Mouse (Mus musculus): ENCODE measurements at regions not wholly inside any gene's neighbourhood (a gene's known extent, or its start where the extent isn't known, plus 50 kb on each side); places are given as distances from the start of the nearest gene placed in this dataset.

DNA sequence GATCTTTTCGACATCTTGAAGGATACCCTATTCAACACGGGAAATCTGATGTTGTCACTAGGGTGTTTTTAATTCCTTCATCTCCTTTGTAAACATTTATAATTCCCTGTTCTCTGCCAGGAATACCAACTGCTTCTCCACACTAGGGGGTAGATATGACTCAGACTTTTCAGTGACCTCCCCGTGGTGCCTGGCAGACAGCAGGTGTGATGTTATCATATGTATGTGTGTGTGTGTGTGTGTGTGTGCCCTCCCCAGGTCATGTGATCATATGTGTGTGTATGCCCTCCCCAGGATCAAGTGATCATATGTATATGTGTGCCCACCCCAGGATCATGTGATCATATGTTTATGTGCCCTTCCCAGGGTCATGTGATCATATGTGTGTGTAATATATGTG, 220.9 kb downstream of the Setd4 start:
- Histone ChIP-seq H3K27ac (ENCODE audit: insufficient read depth, low read depth, low read length, poor library complexity, severe bottlenecking) (no peak overlapping the region), H3K4me1 (ENCODE audit: control insufficient read depth in 2 of 2, insufficient read depth in 2 of 2, low read length in 2 of 2, poor library complexity in 1 of 2) (no peaks in the 10 kb centered on the region), H3K36me3 (ENCODE audit: control insufficient read depth, insufficient read depth, low read length, poor library complexity, severe bottlenecking) (no peaks in the 10 kb centered on the region), H3K9ac (ENCODE audit: insufficient read depth, low read depth, low read length, poor library complexity, severe bottlenecking) (no peak overlapping the region), H3K4me3 (ENCODE audit: insufficient read depth in 1 of 2, low read depth in 1 of 2, low read length in 2 of 2, poor library complexity in 1 of 2, severe bottlenecking in 1 of 2) (no peak overlapping the region), H3K9me3 (ENCODE audit: control insufficient read depth, insufficient read depth, low read depth, low read length) (no peaks in the 10 kb centered on the region)
- TF ChIP-seq MAFK (IDR thresholded peaks at IDR 0.05; ENCODE audit: insufficient read depth, low read depth, low read length), result no peak
- in situ Hi-C loops (cut with MboI; ENCODE audit: low sequenced_read_pairs in 2 of 2, unreplicated experiment in 2 of 2), result no loop called here
- no peak for DNase-seq (ENCODE audit: low read depth, low spot score)

DNA sequence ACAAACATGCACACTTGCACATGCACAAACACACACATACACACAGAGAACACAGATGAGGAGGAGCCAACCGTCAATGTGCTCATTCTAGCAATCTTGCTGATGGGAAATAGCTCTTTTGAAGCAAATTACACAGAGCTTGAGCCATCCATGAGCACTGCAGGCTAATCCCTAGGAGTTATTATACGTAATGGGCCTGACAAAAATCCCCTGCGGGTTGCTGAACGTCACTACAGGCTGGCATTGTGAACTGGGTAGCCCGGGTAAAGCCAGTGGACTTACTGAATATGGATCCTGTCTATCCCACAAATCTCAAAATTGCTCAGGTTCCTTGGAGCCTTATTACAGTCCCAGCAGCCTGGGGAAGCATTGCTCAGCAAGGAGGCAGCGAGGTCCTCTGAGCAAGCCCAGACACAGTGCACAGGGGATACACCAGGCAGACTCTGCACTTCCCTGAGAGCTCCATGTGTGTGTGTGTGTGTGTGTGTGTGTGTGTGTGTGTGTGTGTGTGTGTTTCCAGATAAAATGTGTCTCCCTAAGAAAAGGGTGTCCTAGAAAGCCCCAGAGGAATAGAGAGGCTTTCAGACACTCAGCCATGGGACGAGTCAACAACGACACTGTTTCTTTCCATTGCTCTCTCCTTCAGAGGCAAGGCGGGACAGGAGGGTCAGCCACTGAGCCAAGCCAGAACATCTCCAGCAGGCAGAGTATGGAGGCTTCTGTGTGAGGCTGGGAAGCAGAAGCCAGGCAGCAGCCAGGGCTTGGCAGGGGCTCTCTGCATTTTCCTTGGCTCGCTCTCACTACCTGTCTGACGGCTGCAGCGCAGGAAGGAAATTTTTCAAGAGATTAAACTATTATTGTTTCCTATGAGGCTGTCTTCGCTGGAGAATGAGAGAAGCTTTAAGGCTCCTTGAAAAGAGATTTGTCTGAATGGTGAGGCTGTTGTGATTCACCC, 222.9 kb downstream of the Setd4 start:
- no peak overlapping the region for H3K4me3 ChIP-seq (ENCODE audit: insufficient read depth in 1 of 2, low read depth in 1 of 2, low read length in 2 of 2, poor library complexity in 1 of 2, severe bottlenecking in 1 of 2)
- no peak for TF ChIP-seq HCFC1 (IDR thresholded peaks at IDR 0.05; ENCODE audit: borderline replicate concordance, insufficient read depth, low read length)
- no peak overlapping the region for H3K9ac ChIP-seq (ENCODE audit: insufficient read depth, low read depth, low read length, poor library complexity, severe bottlenecking)
- H3K9me3 ChIP-seq (ENCODE audit: control insufficient read depth, insufficient read depth, low read depth, low read length), result no peaks in the 10 kb centered on the region
- H3K4me1 ChIP-seq (ENCODE audit: control insufficient read depth in 2 of 2, insufficient read depth in 2 of 2, low read length in 2 of 2, poor library complexity in 1 of 2), result no peaks in the 10 kb centered on the region
- in situ Hi-C loops (cut with MboI; ENCODE audit: low sequenced_read_pairs in 2 of 2, unreplicated experiment in 2 of 2), result no loop called here
- H3K27ac ChIP-seq (ENCODE audit: insufficient read depth, low read depth, low read length, poor library complexity, severe bottlenecking), result no peak overlapping the region
- no peak for DNase-seq (ENCODE audit: low read depth, low spot score)
- no peaks in the 10 kb centered on the region for H3K36me3 ChIP-seq (ENCODE audit: control insufficient read depth, insufficient read depth, low read length, poor library complexity, severe bottlenecking)

DNA sequence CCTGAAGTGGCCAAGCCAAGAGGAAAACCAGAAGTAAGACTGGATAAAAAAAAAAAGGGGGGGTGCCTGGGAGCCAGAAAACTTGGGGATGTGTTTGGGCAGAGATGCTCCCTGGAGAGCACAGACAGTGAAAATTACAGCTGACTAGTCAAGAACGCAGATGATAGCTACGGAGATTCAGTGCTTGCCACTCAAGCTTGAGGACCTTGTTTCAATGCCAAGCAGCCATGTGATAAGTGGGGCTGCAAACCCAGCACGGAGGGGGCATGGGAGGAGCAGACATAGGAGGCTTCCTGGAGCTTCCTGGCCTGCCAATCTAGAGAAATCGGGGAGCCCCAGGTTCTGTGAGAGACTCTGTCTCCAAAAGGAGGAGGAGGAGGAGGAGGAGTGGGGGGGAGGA, 223.7 kb downstream of the Setd4 start:
- Histone ChIP-seq H3K4me1 (ENCODE audit: control insufficient read depth in 2 of 2, insufficient read depth in 2 of 2, low read length in 2 of 2, poor library complexity in 1 of 2) (no peaks in the 10 kb centered on the region), H3K27ac (ENCODE audit: insufficient read depth, low read depth, low read length, poor library complexity, severe bottlenecking) (no peak overlapping the region), H3K4me3 (ENCODE audit: insufficient read depth in 1 of 2, low read depth in 1 of 2, low read length in 2 of 2, poor library complexity in 1 of 2, severe bottlenecking in 1 of 2) (no peak overlapping the region), H3K36me3 (ENCODE audit: control insufficient read depth, insufficient read depth, low read length, poor library complexity, severe bottlenecking) (no peaks in the 10 kb centered on the region), H3K9ac (ENCODE audit: insufficient read depth, low read depth, low read length, poor library complexity, severe bottlenecking) (no peak overlapping the region), H3K9me3 (ENCODE audit: control insufficient read depth, insufficient read depth, low read depth, low read length) (no peaks in the 10 kb centered on the region)
- DNase-seq (ENCODE audit: low read depth, low spot score), result no peak
- no peak for TF ChIP-seq CHD2 (IDR thresholded peaks at IDR 0.05; ENCODE audit: low read depth, low read length)
- no peak for TF ChIP-seq ZNF384 (IDR thresholded peaks at IDR 0.05; ENCODE audit: low read depth, low read length)
- no peak for TF ChIP-seq MAFK (IDR thresholded peaks at IDR 0.05; ENCODE audit: insufficient read depth, low read depth, low read length)
- no peak for TF ChIP-seq ZC3H11A (IDR thresholded peaks at IDR 0.05; ENCODE audit: borderline replicate concordance, low read depth, low read length)
- no peak for TF ChIP-seq HCFC1 (IDR thresholded peaks at IDR 0.05; ENCODE audit: borderline replicate concordance, insufficient read depth, low read length)
- in situ Hi-C loops (cut with MboI; ENCODE audit: low sequenced_read_pairs in 2 of 2, unreplicated experiment in 2 of 2), result no loop called here

DNA sequence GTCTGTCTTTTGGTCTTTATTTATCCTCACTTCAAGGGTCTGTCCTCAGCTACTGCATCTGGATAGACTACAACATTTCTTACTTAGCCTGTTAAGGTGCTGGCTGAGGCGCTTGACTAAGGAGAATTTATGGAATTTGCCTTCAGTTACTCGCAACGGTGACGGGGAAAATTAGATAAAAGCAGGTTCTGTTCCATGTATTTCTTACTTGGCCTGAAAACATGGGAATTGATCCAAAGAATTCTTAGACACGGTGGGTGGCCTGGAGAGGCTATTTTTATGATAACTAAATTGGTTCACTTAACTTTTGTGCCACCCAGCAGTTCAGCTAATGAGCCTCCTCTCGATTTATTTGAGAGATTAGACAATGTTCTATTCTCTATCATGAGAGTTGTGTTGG, 224.3 kb downstream of the Setd4 start:
- no peak for TF ChIP-seq HCFC1 (IDR thresholded peaks at IDR 0.05; ENCODE audit: borderline replicate concordance, insufficient read depth, low read length)
- no peak for TF ChIP-seq CHD2 (IDR thresholded peaks at IDR 0.05; ENCODE audit: low read depth, low read length)
- in situ Hi-C loops (cut with MboI; ENCODE audit: low sequenced_read_pairs in 2 of 2, unreplicated experiment in 2 of 2), result no loop called here
- no peaks in the 10 kb centered on the region for H3K36me3 ChIP-seq (ENCODE audit: control insufficient read depth, insufficient read depth, low read length, poor library complexity, severe bottlenecking)
- no peak for DNase-seq (ENCODE audit: low read depth, low spot score)
- no peaks in the 10 kb centered on the region for H3K4me1 ChIP-seq (ENCODE audit: control insufficient read depth in 2 of 2, insufficient read depth in 2 of 2, low read length in 2 of 2, poor library complexity in 1 of 2)
- H3K27ac ChIP-seq (ENCODE audit: insufficient read depth, low read depth, low read length, poor library complexity, severe bottlenecking), result no peak overlapping the region
- H3K9ac ChIP-seq (ENCODE audit: insufficient read depth, low read depth, low read length, poor library complexity, severe bottlenecking), result no peak overlapping the region
- no peaks in the 10 kb centered on the region for H3K9me3 ChIP-seq (ENCODE audit: control insufficient read depth, insufficient read depth, low read depth, low read length)
- no peak overlapping the region for H3K4me3 ChIP-seq (ENCODE audit: insufficient read depth in 1 of 2, low read depth in 1 of 2, low read length in 2 of 2, poor library complexity in 1 of 2, severe bottlenecking in 1 of 2)

DNA sequence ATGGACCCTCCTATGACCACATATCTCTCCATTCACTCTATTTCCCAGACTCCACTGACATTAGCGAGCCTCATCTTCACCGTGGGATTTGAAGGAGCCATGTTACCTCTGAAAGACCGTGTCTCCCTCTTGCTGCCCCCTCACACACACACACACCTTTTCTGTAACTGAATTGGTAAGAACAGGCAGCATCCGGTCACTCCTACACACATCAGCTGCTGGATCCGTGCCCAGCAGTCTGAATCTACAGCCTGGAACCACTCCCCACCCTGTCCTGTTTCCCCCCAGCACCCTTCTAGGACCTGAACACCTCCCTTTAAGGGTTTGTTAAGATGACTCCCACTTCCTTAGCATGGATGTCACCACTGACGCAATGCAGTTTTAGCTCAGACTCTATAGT, 229.2 kb downstream of the Setd4 start:
- in situ Hi-C loops (cut with MboI; ENCODE audit: low sequenced_read_pairs in 2 of 2, unreplicated experiment in 2 of 2), result no loop called here
- no peak for TF ChIP-seq ZC3H11A (IDR thresholded peaks at IDR 0.05; ENCODE audit: borderline replicate concordance, low read depth, low read length)
- Histone ChIP-seq H3K4me3 (ENCODE audit: insufficient read depth in 1 of 2, low read depth in 1 of 2, low read length in 2 of 2, poor library complexity in 1 of 2, severe bottlenecking in 1 of 2) (no peak overlapping the region), H3K27ac (ENCODE audit: insufficient read depth, low read depth, low read length, poor library complexity, severe bottlenecking) (no peak overlapping the region; the same call in 1 of the 2 replicates), H3K9ac (ENCODE audit: insufficient read depth, low read depth, low read length, poor library complexity, severe bottlenecking) (no peak overlapping the region), H3K9me3 (ENCODE audit: control insufficient read depth, insufficient read depth, low read depth, low read length) (no peaks in the 10 kb centered on the region), H3K36me3 (ENCODE audit: control insufficient read depth, insufficient read depth, low read length, poor library complexity, severe bottlenecking) (no peaks in the 10 kb centered on the region), H3K4me1 (ENCODE audit: control insufficient read depth in 2 of 2, insufficient read depth in 2 of 2, low read length in 2 of 2, poor library complexity in 1 of 2) (no peaks in the 10 kb centered on the region)
- no peak for DNase-seq (ENCODE audit: low read depth, low spot score)
